Mouse (Mus musculus) C2C12 (cell line): ENCODE data around the gene St6gal1.

ENCODE experiments used
- CEBPB ChIP-seq: IDR thresholded peaks from one replicate; pipeline ENCODE4 v1.6.1; 2011; ENCODE audit warnings: low read depth, mild to moderate bottlenecking, control low read depth, moderate library complexity
- CTCF ChIP-seq: IDR thresholded peaks from one replicate; pipeline ENCODE4 v1.5.1; 2011; ENCODE audit not compliant: control insufficient read depth, insufficient read depth, insufficient read length
- FOSL1 ChIP-seq: IDR thresholded peaks from one replicate; pipeline ENCODE4 v1.8.0; 2011; ENCODE audit warnings: mild to moderate bottlenecking, low read length; ENCODE audit not compliant: poor library complexity, insufficient read depth, severe bottlenecking
- MAX ChIP-seq: IDR thresholded peaks from one replicate; pipeline ENCODE4 v1.6.1; 2011; ENCODE audit warnings: mild to moderate bottlenecking, control low read depth
- MYOD1 ChIP-seq: IDR thresholded peaks from one replicate; pipeline ENCODE4 v1.6.1; 2011; ENCODE audit warnings: low read depth; ENCODE audit not compliant: control insufficient read depth, insufficient read length
- USF1 ChIP-seq: IDR thresholded peaks from one replicate; pipeline ENCODE4 v1.6.1; 2011; ENCODE audit warnings: low read depth, mild to moderate bottlenecking, control low read depth, moderate library complexity

- no peak for TF ChIP-seq CTCF
- TF ChIP-seq FOSL1, result no peak
- TF ChIP-seq USF1, result no peak
- no peak for TF ChIP-seq CEBPB
- no peak for TF ChIP-seq MAX
- no peak for TF ChIP-seq MYOD1
Measured at GRCm38 (mm10) chr16:23305830-23306623, 81.5 kb downstream of the St6gal1 start.
